Mouse (Mus musculus) hindbrain, embryonic 10.5 days (tissue): ENCODE results near the gene D630003M21Rik. TPM values are rescaled to one million over a fixed set of nuclear protein-coding genes. Genes with fewer than 3 reads are reported as not detected.
A peak's percentile ranks its signal among the peaks of the same experiment; 100 is the strongest.

Experiments used
- DNase-seq: peaks from one replicate; pipeline ENCODE4 v3.0.0-alpha.2; 2017; ENCODE audit warnings: low spot score
- H3K27ac ChIP-seq: fragments of 300-500 bp; sonication (generic); 2 replicates; pipeline ENCODE4 v1.5.1; 2016; ENCODE audit warnings: mild to moderate bottlenecking, moderate library complexity
- H3K27me3 ChIP-seq: fragments of 300-500 bp; sonication (generic); 2 replicates; pipeline ENCODE4 v1.6.1; 2016; ENCODE audit warnings: mild to moderate bottlenecking; ENCODE audit not compliant: poor library complexity, insufficient read depth, severe bottlenecking
- H3K36me3 ChIP-seq: fragments of 300-500 bp; sonication (generic); 2 replicates; pipeline ENCODE4 v1.6.1; 2016; ENCODE audit warnings: mild to moderate bottlenecking, moderate library complexity
- H3K4me1 ChIP-seq: fragments of 300-500 bp; sonication (generic); replicated peaks from 2 replicates; pipeline ENCODE4 v1.6.1; 2016; ENCODE audit warnings: mild to moderate bottlenecking
- H3K4me3 ChIP-seq: fragments of 300-500 bp; sonication (generic); 2 replicates; pipeline ENCODE4 v1.5.1; 2016; ENCODE audit warnings: mild to moderate bottlenecking, moderate library complexity
- H3K9me3 ChIP-seq: fragments of 300-500 bp; sonication (generic); 2 replicates; pipeline ENCODE4 v1.6.1; 2016; ENCODE audit warnings: mild to moderate bottlenecking, moderate library complexity
- WGBS: fragments of 180-500 bp; shearing (Covaris S2); methylation state at CpG from one replicate; pipeline ENCODE4 v1.1.7; 2016; 5-methylcytosine and 5-hydroxymethylcytosine counted together
- polyA plus RNA-seq: library from polyadenylated mRNA; unstranded; fragments of >200 nt; fragmentation: Nextera tagmentation; extraction: Ambion mirVana; gene quantifications from 2 replicates; pipeline ENCODE4 v1.2.1, GENCODE M21; 2016

D630003M21Rik gene
- polyA plus RNA-seq, 1 experiment from 2014 or later, result 4.9 TPM

GRCm38 (mm10) chr2:158141690-158142440 lies 87.2 kb downstream of the D630003M21Rik start:
- Histone ChIP-seq H3K27me3 (peaks cover 31% of the 10 kb centered on the region), H3K36me3 (no peaks in the 10 kb centered on the region), H3K27ac (peak overlapping the region; percentile 66; the same call in 1 of the 2 replicates), H3K9me3 (no peaks in the 10 kb centered on the region), H3K4me1 (peaks cover 60% of the 10 kb centered on the region), H3K4me3 (no peak overlapping the region)
- WGBS, result 88% methylated on average over 7 of the region's 7 CpGs
- DNase-seq, result no peak

DNA sequence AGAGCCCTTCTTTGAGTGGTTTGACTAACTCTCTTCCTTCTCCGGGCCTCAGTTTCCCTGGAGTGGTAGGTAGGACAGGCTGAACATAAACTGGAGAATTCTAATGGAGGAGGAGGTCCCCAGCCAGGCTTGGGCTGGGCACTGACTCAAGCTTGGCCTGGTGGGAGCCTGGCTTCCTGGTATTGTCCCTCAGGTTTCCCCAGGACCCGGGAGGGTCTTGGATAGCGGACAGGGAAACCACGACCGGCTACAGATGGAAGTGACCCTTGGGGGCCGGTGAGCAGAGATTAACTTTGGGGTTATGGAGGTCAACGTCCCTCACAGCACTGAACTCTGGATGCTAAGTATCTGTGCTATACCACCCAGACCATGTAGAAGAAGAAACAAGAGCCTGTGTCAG lies 87.8 kb downstream of the D630003M21Rik start:
- WGBS, result 78% methylated on average over 7 of the region's 7 CpGs
- peak overlapping the region; percentile 66; the same call in 1 of the 2 replicates for H3K27ac ChIP-seq
- peaks cover 28% of the 10 kb centered on the region for H3K27me3 ChIP-seq

GRCm38 (mm10) chr2:158140664-158141063 lies 88.4 kb downstream of the D630003M21Rik start:
- no peak for DNase-seq
- no peak overlapping the region for H3K4me3 ChIP-seq
- H3K36me3 ChIP-seq, result no peaks in the 10 kb centered on the region
- WGBS, result 81% methylated on average over 5 of the region's 5 CpGs
- no peaks in the 10 kb centered on the region for H3K9me3 ChIP-seq
- H3K4me1 ChIP-seq, result peaks cover 61% of the 10 kb centered on the region
- H3K27ac ChIP-seq, result peak overlapping the region; percentile 66; the same call in 1 of the 2 replicates
- H3K27me3 ChIP-seq, result peaks cover 22% of the 10 kb centered on the region

More for the DNA sequence above, 87.8 kb downstream of the D630003M21Rik start:
- peaks cover 61% of the 10 kb centered on the region for H3K4me1 ChIP-seq
- no peak for DNase-seq
- no peak overlapping the region for H3K4me3 ChIP-seq
- no peaks in the 10 kb centered on the region for H3K9me3 ChIP-seq
- H3K36me3 ChIP-seq, result no peaks in the 10 kb centered on the region

DNA sequence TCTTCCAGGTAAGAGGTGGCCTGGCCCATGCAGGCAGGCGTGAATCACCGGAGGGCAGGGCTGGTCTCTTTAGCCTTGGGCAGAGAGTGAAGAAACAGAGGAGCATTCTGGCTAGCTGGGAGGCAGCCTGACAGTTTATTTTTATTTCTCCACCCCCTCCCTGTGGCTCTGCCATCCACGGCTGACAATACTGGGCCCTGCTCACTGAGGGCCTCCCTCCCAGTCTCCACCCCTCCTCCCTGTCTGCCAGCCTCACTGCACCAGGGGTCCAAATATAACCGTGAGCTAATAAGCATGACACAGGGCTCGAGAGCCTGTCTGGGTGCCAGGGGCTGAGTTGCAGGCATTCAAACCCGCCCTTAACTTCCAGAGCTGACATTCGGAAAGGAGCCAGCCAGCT lies 89.4 kb downstream of the D630003M21Rik start:
- peak overlapping the region; percentile 68 for H3K27ac ChIP-seq
- no peak for DNase-seq

DNA sequence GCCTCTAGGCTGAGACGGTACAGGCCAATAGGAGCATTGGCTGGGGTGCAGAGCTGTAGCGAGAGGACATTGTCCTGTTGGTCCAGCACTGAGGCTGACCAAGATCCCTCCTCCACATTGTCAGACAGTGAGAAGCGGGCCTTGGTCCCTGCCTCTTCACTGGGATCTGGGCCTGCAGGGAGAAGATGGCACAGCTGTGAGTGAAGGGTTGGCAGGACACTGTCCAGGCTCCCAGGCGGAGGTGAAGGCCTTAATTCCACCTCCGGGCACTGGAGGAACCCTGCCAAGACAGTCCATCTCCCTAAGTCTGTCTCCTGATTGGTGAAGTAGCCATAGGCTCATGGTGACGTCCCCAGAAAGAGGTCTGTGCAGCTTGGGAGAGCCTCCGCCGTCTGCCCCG lies 90.2 kb downstream of the D630003M21Rik start:
- Histone ChIP-seq H3K9me3 (no peaks in the 10 kb centered on the region), H3K27ac (peak overlapping the region; percentile 23; the same call in 1 of the 2 replicates), H3K4me3 (no peak overlapping the region), H3K27me3 (peaks cover 12% of the 10 kb centered on the region; the same call in 1 of the 2 replicates), H3K4me1 (peaks cover 49% of the 10 kb centered on the region), H3K36me3 (no peaks in the 10 kb centered on the region)
- WGBS, result 95% methylated on average over 9 of the region's 9 CpGs
- DNase-seq, result no peak

More for the DNA sequence above, 89.4 kb downstream of the D630003M21Rik start:
- Histone ChIP-seq H3K27me3 (peaks cover 14% of the 10 kb centered on the region), H3K36me3 (no peaks in the 10 kb centered on the region), H3K4me1 (peaks cover 58% of the 10 kb centered on the region), H3K9me3 (no peaks in the 10 kb centered on the region), H3K4me3 (no peak overlapping the region)
- 41% methylated on average over 7 of the region's 7 CpGs for WGBS

DNA sequence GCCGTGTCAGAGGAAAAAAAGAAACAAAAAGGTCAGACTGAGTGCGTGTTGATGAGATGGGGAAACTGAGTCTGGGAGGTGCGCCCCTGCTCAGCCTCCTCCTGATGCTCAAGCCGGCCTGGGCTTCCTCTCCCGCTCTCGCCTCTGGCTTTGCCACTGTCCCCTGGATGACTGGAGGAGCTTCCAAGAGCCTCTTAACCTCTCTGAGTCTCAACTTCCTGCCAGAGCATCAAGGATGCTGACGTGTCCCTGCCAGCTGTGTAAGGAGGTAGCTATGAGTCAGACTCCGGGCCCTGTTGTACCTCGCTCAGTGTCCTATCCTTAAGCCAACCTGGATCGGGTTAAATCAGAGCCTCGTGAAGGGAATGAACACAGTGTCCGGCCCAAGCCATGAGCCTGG lies 91.3 kb downstream of the D630003M21Rik start:
- H3K36me3 ChIP-seq, result no peaks in the 10 kb centered on the region
- H3K4me3 ChIP-seq, result no peak overlapping the region
- 86% methylated on average over 12 of the region's 12 CpGs for WGBS
- no peak for DNase-seq
- peaks cover 5% of the 10 kb centered on the region; the same call in 1 of the 2 replicates for H3K27me3 ChIP-seq
- H3K9me3 ChIP-seq, result no peaks in the 10 kb centered on the region
- peaks cover 39% of the 10 kb centered on the region for H3K4me1 ChIP-seq
- H3K27ac ChIP-seq, result no peak overlapping the region

DNA sequence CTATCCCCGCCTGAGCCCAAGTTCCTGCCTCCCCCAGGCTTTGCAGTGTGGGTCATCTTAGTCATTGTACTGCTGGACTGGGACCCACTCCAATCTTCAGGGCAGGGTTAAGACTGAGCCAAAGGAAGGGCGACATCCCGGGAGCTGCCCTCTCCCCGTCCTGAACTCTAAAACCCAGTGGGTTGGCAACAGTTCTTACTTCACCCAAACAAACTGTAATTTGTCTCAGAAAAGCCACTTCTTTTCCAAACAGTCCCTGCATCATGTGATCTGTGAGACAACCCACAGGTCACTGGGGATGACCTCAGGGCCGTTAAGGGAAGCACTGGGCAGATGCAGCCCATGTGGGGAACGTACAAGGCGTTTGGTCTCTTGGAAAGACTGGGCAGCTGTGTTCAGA lies 92.8 kb downstream of the D630003M21Rik start:
- peaks cover 41% of the 10 kb centered on the region for H3K4me1 ChIP-seq
- DNase-seq, result no peak
- H3K27ac ChIP-seq, result no peak overlapping the region; the same call in 1 of the 2 replicates
- H3K36me3 ChIP-seq, result no peaks in the 10 kb centered on the region
- 56% methylated on average over 7 of the region's 7 CpGs for WGBS
- no peak overlapping the region for H3K4me3 ChIP-seq
- no peaks in the 10 kb centered on the region for H3K9me3 ChIP-seq
- 0 out of 2 replicates have a peak, but pooled peaks cover 3% of the 10 kb centered on the region for H3K27me3 ChIP-seq

- Histone ChIP-seq H3K9me3 (no peaks in the 10 kb centered on the region), H3K27me3 (0 out of 2 replicates have a peak, but pooled peaks cover 3% of the 10 kb centered on the region), H3K4me3 (no peak overlapping the region), H3K27ac (peak overlapping the region; percentile 6; the same call in 1 of the 2 replicates), H3K36me3 (no peaks in the 10 kb centered on the region), H3K4me1 (peaks cover 51% of the 10 kb centered on the region)
- WGBS, result 76% methylated on average over 6 of the region's 6 CpGs
- no peak for DNase-seq
Observed at GRCm38 (mm10) chr2:158133050-158133449, 96.0 kb downstream of the D630003M21Rik start.

Other genes starting within 250 kb of the D630003M21Rik start
- 36.5 and 39.7 TPM in 2 replicates for gene Tti1, start 200.8 kb downstream of the D630003M21Rik start, polyA plus RNA-seq
- 55.7 and 56.8 TPM in 2 replicates for gene Rprd1b, start 200.7 kb downstream of the D630003M21Rik start, polyA plus RNA-seq
- 7.5 and 10.2 TPM in 2 replicates for gene Tgm2, start 82.8 kb downstream of the D630003M21Rik start, polyA plus RNA-seq
- gene Bpi, start 28.9 kb upstream of the D630003M21Rik start, polyA plus RNA-seq, result not detected in 2 replicates
- gene Lbp, start 77.3 kb upstream of the D630003M21Rik start, polyA plus RNA-seq, result 2.2 and 3.4 TPM in 2 replicates
- gene Snhg11, start 146.4 kb upstream of the D630003M21Rik start, polyA plus RNA-seq, result 41.0 and 88.9 TPM in 2 replicates
- gene Ralgapb, start 180.6 kb upstream of the D630003M21Rik start, polyA plus RNA-seq, result 12.8 and 12.9 TPM in 2 replicates